Mouse (Mus musculus) bone marrow, adult 2 months (tissue): ENCODE measurements at regions not wholly inside any gene's neighbourhood (a gene's known extent, or its start where the extent isn't known, plus 50 kb on each side); places are given as distances from the start of the nearest gene placed in this dataset.

Experiments used
- H3K27ac ChIP-seq: fragments of 200-500 bp; 2 replicates; pipeline ENCODE4 v1.5.1; 2012; ENCODE audit warnings: low read depth, mild to moderate bottlenecking, control low read depth, inconsistent platforms, low read length; ENCODE audit not compliant: control insufficient read depth, poor library complexity, insufficient read depth
- H3K4me1 ChIP-seq: fragments of 200-500 bp; 2 replicates; pipeline ENCODE4 v1.6.1; 2011; ENCODE audit warnings: low read length; ENCODE audit not compliant: control insufficient read depth, insufficient read depth
- H3K4me3 ChIP-seq: fragments of 200-500 bp; replicated peaks from 2 replicates; pipeline ENCODE3; 2011; ENCODE audit warnings: mild to moderate bottlenecking, low read depth, low read length, control low read depth; ENCODE audit not compliant: control insufficient read depth
- CTCF ChIP-seq: fragments of 200-500 bp; IDR thresholded peaks from 2 replicates; pipeline ENCODE4 v1.5.1; 2011; ENCODE audit warnings: low read length, control low read depth; ENCODE audit not compliant: control insufficient read depth, insufficient read depth
- POLR2A ChIP-seq: fragments of 200-500 bp; IDR thresholded peaks from 2 replicates; pipeline ENCODE4 v1.6.1; 2011; ENCODE audit warnings: low read depth, mild to moderate bottlenecking, control low read depth, low read length, borderline replicate concordance; ENCODE audit not compliant: control insufficient read depth
- WGBS: fragments of 180-500 bp; shearing (Covaris S2); methylation state at CpG from one replicate; pipeline ENCODE4 v1.1.7; 2018; 5-methylcytosine and 5-hydroxymethylcytosine counted together

DNA sequence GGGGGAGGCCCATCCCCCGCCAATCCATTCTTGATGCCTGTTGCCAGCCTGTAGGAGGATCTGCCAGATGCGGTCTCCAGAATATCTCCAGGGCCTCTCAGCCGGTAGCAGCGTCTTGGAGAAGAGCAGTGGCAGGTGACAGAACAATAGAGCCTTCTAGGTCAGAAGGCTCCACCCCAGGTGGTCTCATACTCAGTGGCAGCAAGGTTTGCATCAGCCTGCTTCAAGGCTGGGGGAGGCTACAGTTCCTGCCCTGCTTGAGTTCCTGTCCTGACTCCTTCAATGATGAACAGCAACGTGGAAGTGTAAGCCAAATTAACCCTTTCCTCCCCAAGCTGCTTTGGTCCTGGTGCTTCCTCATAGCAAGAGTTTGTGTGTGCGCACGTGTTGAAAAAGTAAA, 213.8 kb downstream of the Rpap3 start:
- WGBS = 78% methylated on average over 7 of the region's 7 CpGs
- H3K4me3 ChIP-seq = no peak overlapping the region
- no peak overlapping the region for H3K27ac ChIP-seq
- no peak for TF ChIP-seq POLR2A
- no peak for TF ChIP-seq CTCF
- no peaks in the 10 kb centered on the region for H3K4me1 ChIP-seq

DNA sequence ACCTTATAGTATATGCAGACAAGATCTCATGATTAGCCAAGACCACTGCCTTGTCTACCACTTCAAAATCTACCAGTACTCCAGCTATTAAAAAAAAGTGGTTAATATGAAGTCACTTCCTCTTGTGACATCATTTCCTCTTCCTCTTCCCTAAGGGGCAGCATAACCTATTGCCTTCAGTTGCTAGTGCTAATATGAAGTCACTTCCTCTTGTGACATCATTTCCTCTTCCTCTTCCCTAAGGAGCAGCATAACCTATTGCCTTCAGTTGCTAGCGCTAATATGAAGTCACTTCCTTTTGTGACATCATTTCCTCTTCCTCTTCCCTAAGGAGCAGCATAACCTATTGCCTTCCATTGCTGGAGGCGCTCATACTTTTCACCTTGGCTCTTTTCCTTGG, 218.2 kb downstream of the Rpap3 start:
- no peak overlapping the region for H3K27ac ChIP-seq
- H3K4me3 ChIP-seq = no peak overlapping the region
- no peak for TF ChIP-seq POLR2A
- no peak for TF ChIP-seq CTCF
- 95% methylated on average over 2 of the region's 2 CpGs for WGBS
- H3K4me1 ChIP-seq = no peaks in the 10 kb centered on the region

DNA sequence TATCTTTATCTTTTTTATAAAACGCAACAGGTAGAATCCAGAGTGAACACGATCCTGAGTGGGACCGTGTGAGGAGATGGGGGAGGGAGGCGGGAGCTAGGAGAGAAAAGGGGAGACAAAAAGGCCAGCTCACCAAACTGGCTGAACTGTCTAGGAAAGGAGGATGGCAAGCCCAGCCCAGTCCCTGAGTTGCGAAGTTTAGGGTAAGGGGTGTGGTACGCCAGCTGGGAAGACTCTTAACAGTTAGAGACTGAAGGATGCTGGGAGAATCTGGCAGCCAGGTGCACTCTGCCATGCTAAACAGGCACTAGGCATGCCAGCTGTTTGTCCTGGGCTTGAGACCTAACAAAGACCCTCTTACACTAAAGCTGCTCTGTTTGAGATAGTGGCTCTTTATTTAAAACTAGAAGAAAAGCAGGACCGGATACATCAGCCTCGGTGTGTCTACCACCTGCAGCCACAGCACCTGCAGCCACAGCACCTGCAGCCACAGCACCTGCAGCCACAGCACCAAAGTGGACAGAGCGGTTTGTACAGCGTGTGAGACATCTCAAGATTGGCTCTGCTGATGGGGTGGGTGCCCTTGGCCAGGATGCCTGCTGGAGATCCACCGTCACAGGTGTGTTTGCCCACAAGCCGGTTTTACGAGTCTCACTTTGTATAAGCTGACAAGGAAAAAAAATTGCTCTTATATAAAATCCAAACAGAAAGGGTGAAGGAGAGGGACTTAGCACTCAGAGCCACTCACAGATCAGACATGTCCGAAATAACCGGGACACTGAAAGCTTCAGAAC, 225.1 kb upstream of the Amigo2 start:
- Histone ChIP-seq H3K27ac (no peak overlapping the region), H3K4me1 (peaks cover 6% of the 10 kb centered on the region; the same call in 1 of the 2 replicates), H3K4me3 (no peak overlapping the region)
- no peak for TF ChIP-seq POLR2A
- no peak for TF ChIP-seq CTCF
- WGBS = 84% methylated on average over 15 of the region's 15 CpGs

DNA sequence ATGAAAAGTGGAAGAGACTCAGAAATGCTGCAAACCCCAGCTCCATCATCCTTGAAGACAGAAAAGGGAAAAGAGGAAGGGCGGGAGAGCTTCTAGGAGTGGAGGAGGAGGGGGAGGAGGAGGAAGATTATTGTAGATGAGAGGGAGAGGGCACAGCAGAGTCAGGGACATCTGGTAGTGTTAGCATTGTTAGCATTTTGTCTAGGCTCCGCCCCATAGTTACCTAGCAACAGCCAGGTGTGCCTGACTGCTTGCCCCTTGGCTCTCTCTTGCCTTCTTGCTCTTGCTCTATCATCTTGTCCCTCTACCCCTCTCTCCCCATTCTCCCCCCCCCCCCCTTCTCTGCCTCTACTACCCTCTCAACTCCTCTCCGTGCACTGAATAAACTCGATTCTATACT, 224.4 kb upstream of the Amigo2 start:
- WGBS = 79% methylated on average over 4 of the region's 4 CpGs

DNA sequence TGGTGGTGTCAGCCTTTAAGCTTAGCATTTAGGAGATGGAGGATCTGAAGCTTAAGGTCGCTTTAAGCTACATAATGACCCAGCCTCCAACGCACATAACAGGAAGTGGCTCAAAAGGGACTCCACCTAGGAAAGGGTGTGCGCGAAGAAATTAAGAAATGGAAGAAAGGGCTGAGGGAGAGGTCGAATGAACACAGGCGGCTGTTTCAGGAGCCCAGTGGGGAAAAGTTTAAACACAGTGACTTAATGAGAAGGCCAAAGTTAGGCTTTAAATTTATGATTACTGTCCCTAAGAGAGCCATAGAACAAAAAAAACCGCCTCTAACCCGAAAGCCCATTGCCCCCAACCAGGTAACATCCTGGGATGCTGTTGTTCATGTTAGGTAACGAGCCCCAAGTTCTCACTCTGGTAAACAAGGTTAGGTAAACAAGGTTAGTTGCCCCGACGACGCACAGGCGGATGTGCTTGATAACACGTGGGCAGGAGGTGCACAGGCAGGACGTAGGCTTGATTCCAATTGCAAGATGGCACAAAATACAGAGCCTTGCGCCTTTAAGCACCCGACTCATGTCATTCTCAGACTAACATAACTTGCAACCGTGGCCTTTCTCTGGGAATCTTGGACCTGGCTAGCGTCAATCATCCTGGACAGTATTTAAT, 222.7 kb upstream of the Amigo2 start:
- peak overlapping the region; percentile 72 for H3K27ac ChIP-seq
- TF ChIP-seq CTCF = no peak
- no peak for TF ChIP-seq POLR2A
- H3K4me3 ChIP-seq = no peak overlapping the region
- 47% methylated on average over 19 of the region's 19 CpGs for WGBS
- H3K4me1 ChIP-seq = peaks cover 7% of the 10 kb centered on the region; the same call in 1 of the 2 replicates

More for the DNA sequence above, 224.4 kb upstream of the Amigo2 start:
- H3K4me1 ChIP-seq = peaks cover 6% of the 10 kb centered on the region; the same call in 1 of the 2 replicates
- no peak overlapping the region for H3K27ac ChIP-seq
- TF ChIP-seq CTCF = no peak
- no peak for TF ChIP-seq POLR2A
- H3K4me3 ChIP-seq = no peak overlapping the region

DNA sequence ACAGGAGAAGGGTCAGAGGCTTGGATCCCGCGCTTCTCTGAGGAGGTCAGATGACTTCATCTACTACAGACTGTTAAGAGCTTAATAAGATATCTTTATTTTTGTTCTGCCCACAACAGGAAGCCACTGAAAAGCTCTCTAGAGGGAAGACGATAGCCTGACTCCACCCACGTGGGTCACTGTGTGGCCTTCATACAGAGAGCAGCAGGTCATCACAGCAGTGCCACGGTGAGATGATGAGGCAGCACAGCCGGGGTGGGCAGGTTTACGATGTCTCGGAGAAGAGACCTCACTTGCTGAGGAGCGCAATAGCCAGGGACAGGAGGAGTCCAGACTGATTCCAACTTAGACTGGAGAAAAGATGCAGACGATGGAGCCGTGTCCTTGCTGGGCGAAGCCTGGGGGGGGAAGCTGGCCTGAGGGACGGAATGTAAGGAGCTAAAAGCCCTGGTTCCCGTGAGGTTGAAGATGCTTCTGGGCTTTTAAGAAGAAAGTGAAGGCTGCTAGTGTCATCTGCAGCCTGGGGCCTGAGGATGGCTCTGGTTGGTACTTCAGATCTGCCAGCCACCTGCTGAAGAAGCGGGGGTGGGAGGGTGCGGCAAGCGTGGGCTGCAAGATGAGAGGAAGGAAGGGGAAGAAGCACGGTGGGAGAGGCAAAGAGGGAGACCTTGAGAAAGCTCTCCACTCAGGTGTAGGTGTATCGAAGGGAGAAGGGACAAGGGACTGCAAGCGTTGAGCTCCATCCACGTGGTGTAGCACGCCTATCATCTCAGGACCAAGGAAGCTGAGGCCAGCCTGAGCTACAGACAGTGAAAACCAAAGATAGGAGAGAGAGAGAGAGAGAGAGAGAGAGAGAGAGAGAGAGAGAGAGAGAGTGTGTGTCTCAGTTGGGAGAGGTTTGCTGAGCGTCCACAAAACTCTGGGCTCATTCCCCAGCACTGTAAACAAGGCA, 221.9 kb upstream of the Amigo2 start:
- peak overlapping the region; percentile 19 for H3K4me3 ChIP-seq
- H3K27ac ChIP-seq = peak overlapping the region; percentile 79
- WGBS = 40% methylated on average over 23 of the region's 23 CpGs

DNA sequence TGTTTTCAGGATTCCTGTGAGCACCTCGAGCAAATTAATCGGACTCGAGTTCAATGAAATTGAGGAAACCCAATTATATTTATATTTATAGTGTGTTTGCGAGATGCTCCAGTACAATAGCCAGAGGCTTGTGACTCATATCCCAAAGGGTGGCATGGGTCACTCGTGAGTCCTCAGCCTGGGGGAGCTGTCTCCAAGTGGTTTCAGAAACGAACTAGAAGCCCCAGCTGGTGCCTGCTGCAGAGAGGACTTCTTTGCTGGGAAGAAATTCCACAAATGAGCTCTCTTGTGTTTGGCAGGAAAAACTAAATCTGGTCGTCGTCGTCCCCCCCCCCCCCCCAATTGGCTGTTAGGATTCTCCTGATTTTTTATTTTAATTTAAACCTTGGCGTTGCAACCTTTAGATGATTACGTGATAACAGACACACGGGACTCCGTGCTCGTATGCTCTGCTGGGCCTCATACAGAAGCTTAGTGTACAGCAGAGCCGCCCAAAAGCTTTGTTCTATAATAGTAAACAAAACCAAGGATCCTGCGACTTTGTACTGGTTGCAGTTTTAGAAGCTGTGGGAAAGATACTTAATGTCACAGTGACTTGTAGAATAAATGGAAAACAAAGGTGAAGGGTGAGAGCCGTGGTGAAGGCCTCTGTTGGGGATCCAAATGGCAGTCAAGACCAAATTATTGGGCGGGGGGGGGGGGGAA, 220.8 kb upstream of the Amigo2 start:
- WGBS = 80% methylated on average over 18 of the region's 18 CpGs
- TF ChIP-seq POLR2A (no peak), CTCF (no peak)
- no peak overlapping the region for H3K4me3 ChIP-seq
- peaks cover 9% of the 10 kb centered on the region; the same call in 1 of the 2 replicates for H3K4me1 ChIP-seq
- no peak overlapping the region; the same call in 1 of the 2 replicates for H3K27ac ChIP-seq

More for the DNA sequence above, 221.9 kb upstream of the Amigo2 start:
- TF ChIP-seq POLR2A (peak; percentile 57), CTCF (no peak)
- peaks cover 9% of the 10 kb centered on the region; the same call in 1 of the 2 replicates for H3K4me1 ChIP-seq
